Mouse (Mus musculus): ENCODE results near the gene Il19. TPM values are rescaled to one million over a fixed set of nuclear protein-coding genes. Genes with fewer than 3 reads are reported as not detected.

Gene Il19
- 0.21 and 0.39 TPM in 2 replicates for polyA plus RNA-seq (2016; fragmentation: Nextera tagmentation; extraction: Ambion mirVana)

- 0 out of 2 replicates have a peak within 1 kb of the TSS, but pooled peaks have one; percentile 24 for H3K27ac ChIP-seq (replicated peaks)
- H3K27me3 ChIP-seq (replicated peaks; ENCODE audit: low read depth, poor library complexity, severe bottlenecking), result no peaks in the 10 kb centered on the region
- peaks cover 46% of the 10 kb centered on the region for H3K4me1 ChIP-seq
- DNase-seq (ENCODE audit: low spot score), result no peak
- whole genome bisulfite sequencing, result 61% methylated on average over 4 of the region's 4 CpGs
- H3K4me3 ChIP-seq, result no peak within 1 kb of the TSS
- H3K9me3 ChIP-seq, result no peaks in the 10 kb centered on the region
- H3K36me3 ChIP-seq (replicated peaks), result no peaks in the 10 kb centered on the region
These were observed at the start of gene Il19 for GRCm38 (mm10) chr1:130940065-130940687. Gene Il19, minus strand, starts transcription at chr1:130940115.

GRCm38 (mm10) chr1:130989331-130989730 is 49.4 kb upstream of the Il19 start:
- Histone ChIP-seq H3K4me3 (no peak overlapping the region), H3K36me3 (replicated peaks) (no peaks in the 10 kb centered on the region), H3K27ac (replicated peaks) (no peak overlapping the region), H3K9me3 (no peaks in the 10 kb centered on the region), H3K27me3 (replicated peaks; ENCODE audit: low read depth, poor library complexity, severe bottlenecking) (no peaks in the 10 kb centered on the region), H3K4me1 (no peaks in the 10 kb centered on the region)
- no peak for DNase-seq (ENCODE audit: low spot score)
- WGBS, result 89% methylated on average over 3 of the region's 3 CpGs

DNA sequence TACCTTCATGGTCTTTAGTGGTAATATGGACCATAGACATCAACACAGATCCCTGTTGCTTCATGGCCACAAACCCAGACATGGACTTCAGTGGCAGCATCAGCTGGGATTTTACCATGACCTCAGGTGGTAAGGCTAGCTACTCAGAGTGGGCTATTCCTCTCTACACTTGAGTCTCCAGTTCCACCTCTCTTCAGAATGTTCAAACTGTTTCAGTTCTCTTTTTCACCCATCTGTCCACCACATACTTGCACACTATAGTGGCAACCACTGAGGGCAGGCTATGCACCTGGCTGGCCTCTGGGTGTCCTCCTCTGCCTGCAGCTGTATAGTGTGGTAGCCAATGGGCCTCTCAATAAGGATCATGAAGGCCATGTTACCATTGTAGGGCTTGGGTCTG is 47.5 kb upstream of the Il19 start:
- H3K4me3 ChIP-seq, result no peak overlapping the region
- no peaks in the 10 kb centered on the region for H3K4me1 ChIP-seq
- H3K36me3 ChIP-seq (replicated peaks), result no peaks in the 10 kb centered on the region
- H3K9me3 ChIP-seq, result no peaks in the 10 kb centered on the region
- DNase-seq (ENCODE audit: low spot score), result no peak
- no peaks in the 10 kb centered on the region for H3K27me3 ChIP-seq (replicated peaks; ENCODE audit: low read depth, poor library complexity, severe bottlenecking)
- H3K27ac ChIP-seq (replicated peaks), result no peak overlapping the region

DNA sequence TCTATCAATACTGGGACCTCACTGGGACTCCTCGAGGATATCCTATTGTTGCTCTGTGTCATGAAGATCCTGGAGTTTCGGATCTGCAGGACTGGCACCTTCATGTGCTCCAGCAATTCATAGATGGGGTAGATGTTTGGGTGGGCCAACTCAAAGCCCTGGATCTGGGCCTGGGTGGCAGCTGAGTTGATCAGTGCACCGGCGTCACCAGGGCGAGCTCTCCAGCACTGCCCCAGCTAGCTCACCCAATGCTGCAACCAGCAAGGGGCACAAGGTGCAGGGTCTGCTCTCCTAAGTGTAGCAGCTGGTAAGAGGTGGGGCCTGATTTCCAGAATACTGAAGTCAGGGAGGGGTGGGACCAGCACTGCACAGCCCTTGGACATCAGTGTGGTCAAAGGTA is 47.1 kb upstream of the Il19 start:
- H3K9me3 ChIP-seq, result no peaks in the 10 kb centered on the region
- H3K27ac ChIP-seq (replicated peaks), result no peak overlapping the region
- no peaks in the 10 kb centered on the region for H3K4me1 ChIP-seq
- H3K36me3 ChIP-seq (replicated peaks), result no peaks in the 10 kb centered on the region
- H3K4me3 ChIP-seq, result no peak overlapping the region
- 88% methylated on average over 5 of the region's 5 CpGs for WGBS
- no peaks in the 10 kb centered on the region for H3K27me3 ChIP-seq (replicated peaks; ENCODE audit: low read depth, poor library complexity, severe bottlenecking)
- no peak for DNase-seq (ENCODE audit: low spot score)

DNA sequence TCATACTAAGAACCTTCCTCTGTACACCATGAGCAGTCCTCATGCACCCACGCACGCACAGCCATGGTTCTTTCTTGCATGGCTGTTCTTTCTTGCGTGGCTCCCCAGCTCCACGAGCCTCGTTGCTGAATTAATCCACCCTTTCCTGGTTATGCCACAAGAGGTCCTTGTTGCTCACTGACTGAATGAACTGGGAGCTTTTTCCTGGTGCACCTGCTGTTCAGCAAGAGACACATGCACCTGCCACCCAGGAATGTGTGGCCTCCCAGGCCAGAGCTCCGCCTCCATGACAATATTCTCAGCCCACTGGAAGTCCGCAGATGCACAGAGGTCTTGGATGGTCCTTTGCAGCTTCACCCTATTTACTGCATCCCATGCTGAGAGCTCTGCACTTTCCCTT is 44.5 kb upstream of the Il19 start:
- Histone ChIP-seq H3K4me3 (no peak overlapping the region), H3K9me3 (no peaks in the 10 kb centered on the region)
- 66% methylated on average over 7 of the region's 7 CpGs for WGBS

GRCm38 (mm10) chr1:130979455-130979854 is 39.5 kb upstream of the Il19 start:
- Histone ChIP-seq H3K27ac (replicated peaks) (no peak overlapping the region), H3K27me3 (replicated peaks; ENCODE audit: low read depth, poor library complexity, severe bottlenecking) (no peaks in the 10 kb centered on the region), H3K4me3 (no peak overlapping the region), H3K9me3 (no peaks in the 10 kb centered on the region), H3K36me3 (replicated peaks) (no peaks in the 10 kb centered on the region), H3K4me1 (no peaks in the 10 kb centered on the region)
- 58% methylated on average over 1 of the region's 1 CpGs for WGBS
- peak; percentile 56 for DNase-seq (ENCODE audit: low spot score)

More for the DNA sequence above, 44.5 kb upstream of the Il19 start:
- no peak for DNase-seq (ENCODE audit: low spot score)
- Histone ChIP-seq H3K27ac (replicated peaks) (no peak overlapping the region), H3K4me1 (no peaks in the 10 kb centered on the region), H3K27me3 (replicated peaks; ENCODE audit: low read depth, poor library complexity, severe bottlenecking) (no peaks in the 10 kb centered on the region), H3K36me3 (replicated peaks) (no peaks in the 10 kb centered on the region)

- Histone ChIP-seq H3K36me3 (replicated peaks) (no peaks in the 10 kb centered on the region), H3K9me3 (no peaks in the 10 kb centered on the region), H3K27me3 (replicated peaks; ENCODE audit: low read depth, poor library complexity, severe bottlenecking) (no peaks in the 10 kb centered on the region), H3K4me3 (no peak overlapping the region), H3K4me1 (no peaks in the 10 kb centered on the region), H3K27ac (replicated peaks) (no peak overlapping the region)
- WGBS, result 76% methylated on average over 6 of the region's 6 CpGs
- no peak for DNase-seq (ENCODE audit: low spot score)
These were observed 24.0 kb upstream of the Il19 start for GRCm38 (mm10) chr1:130963891-130964290.

DNA sequence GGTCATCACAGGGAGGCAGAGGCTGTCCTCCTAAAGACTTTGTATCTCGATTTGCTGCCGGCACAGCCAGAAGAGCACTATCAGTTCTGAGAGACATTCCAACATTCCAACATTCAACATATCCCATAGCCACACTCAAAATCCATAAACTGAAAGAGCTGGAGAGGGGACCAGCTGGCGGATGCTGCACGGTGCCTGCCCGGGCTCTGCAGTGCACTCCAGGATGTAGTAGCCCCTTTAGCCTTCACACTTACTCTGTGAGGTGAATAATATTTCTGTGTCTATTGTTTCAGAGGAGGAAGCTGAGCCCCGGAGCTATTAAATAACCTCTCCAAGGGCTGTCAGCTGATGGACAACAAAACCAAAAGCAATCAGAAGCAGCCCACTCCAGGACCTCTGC is 7.0 kb upstream of the Il19 start:
- Histone ChIP-seq H3K4me3 (no peak overlapping the region), H3K27ac (replicated peaks) (no peak overlapping the region), H3K27me3 (replicated peaks; ENCODE audit: low read depth, poor library complexity, severe bottlenecking) (no peaks in the 10 kb centered on the region), H3K9me3 (no peaks in the 10 kb centered on the region), H3K36me3 (replicated peaks) (no peaks in the 10 kb centered on the region), H3K4me1 (peaks cover 20% of the 10 kb centered on the region)
- WGBS, result 76% methylated on average over 6 of the region's 6 CpGs
- DNase-seq (ENCODE audit: low spot score), result no peak

- peak; percentile 34 for DNase-seq (ENCODE audit: low spot score)
- Histone ChIP-seq H3K9me3 (no peaks in the 10 kb centered on the region), H3K4me3 (no peak overlapping the region), H3K4me1 (peaks cover 38% of the 10 kb centered on the region), H3K27me3 (replicated peaks; ENCODE audit: low read depth, poor library complexity, severe bottlenecking) (no peaks in the 10 kb centered on the region), H3K27ac (replicated peaks) (no peak overlapping the region), H3K36me3 (replicated peaks) (no peaks in the 10 kb centered on the region)
- WGBS, result 39% methylated on average over 3 of the region's 3 CpGs
These were observed 1.9 kb upstream of the Il19 start for GRCm38 (mm10) chr1:130941801-130942200.

GRCm38 (mm10) chr1:130938192-130938591 is 1.7 kb downstream of the Il19 start:
- H3K4me1 ChIP-seq, result peaks cover 37% of the 10 kb centered on the region
- H3K27me3 ChIP-seq (replicated peaks; ENCODE audit: low read depth, poor library complexity, severe bottlenecking), result no peaks in the 10 kb centered on the region
- DNase-seq (ENCODE audit: low spot score), result no peak
- H3K4me3 ChIP-seq, result no peak overlapping the region
- WGBS, result 77% methylated on average over 7 of the region's 7 CpGs
- no peaks in the 10 kb centered on the region for H3K9me3 ChIP-seq
- H3K27ac ChIP-seq (replicated peaks), result no peak overlapping the region
- no peaks in the 10 kb centered on the region for H3K36me3 ChIP-seq (replicated peaks)

DNA sequence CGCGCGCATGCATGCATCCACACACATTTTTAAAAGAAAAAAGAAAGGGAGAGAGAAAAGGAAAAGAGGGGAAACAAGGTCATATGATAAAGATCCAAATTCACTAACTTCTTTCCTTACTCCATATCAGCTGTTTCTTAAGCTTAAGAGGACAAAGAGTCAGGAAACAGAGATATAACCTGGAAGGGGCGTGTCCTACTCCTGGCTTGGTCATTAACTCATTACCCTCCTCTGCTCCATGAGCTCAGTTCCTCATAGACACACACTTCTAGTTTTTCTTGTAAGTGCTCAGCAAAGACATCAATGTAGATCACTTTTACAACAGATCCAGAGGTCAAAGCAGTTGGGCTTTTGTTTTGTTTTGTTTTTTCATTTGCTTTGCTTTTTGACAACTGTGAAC is 2.7 kb downstream of the Il19 start:
- WGBS, result 89% methylated on average over 4 of the region's 4 CpGs
- DNase-seq (ENCODE audit: low spot score), result no peak
- peaks cover 37% of the 10 kb centered on the region for H3K4me1 ChIP-seq
- H3K27ac ChIP-seq (replicated peaks), result no peak overlapping the region
- no peaks in the 10 kb centered on the region for H3K27me3 ChIP-seq (replicated peaks; ENCODE audit: low read depth, poor library complexity, severe bottlenecking)
- no peak overlapping the region for H3K4me3 ChIP-seq
- H3K36me3 ChIP-seq (replicated peaks), result no peaks in the 10 kb centered on the region
- no peaks in the 10 kb centered on the region for H3K9me3 ChIP-seq

DNA sequence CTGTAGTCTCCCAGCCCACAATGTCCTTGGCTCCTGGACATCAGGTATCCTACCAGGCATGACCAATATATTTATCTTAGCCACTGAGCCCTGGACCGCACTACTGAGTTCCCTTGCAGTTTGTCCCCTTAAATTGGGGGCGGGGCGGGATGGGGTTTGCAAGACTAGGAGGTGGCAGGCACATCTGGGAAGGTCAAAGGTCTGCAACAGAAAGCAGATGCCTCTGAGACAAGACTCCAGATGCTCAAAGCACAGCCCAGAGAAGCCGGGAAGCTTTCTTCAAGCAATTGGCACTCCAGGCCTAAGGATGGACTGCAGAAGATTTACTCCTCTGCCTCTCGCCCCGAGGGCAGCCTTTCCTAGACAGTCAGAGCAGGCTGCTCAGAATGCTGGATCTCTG is 3.6 kb downstream of the Il19 start:
- DNase-seq (ENCODE audit: low spot score), result peak; percentile 76
- no peaks in the 10 kb centered on the region for H3K27me3 ChIP-seq (replicated peaks; ENCODE audit: low read depth, poor library complexity, severe bottlenecking)
- no peaks in the 10 kb centered on the region for H3K36me3 ChIP-seq (replicated peaks)
- no peaks in the 10 kb centered on the region for H3K9me3 ChIP-seq
- 20% methylated on average over 6 of the region's 6 CpGs for WGBS
- H3K4me1 ChIP-seq, result peaks cover 30% of the 10 kb centered on the region
- no peak overlapping the region for H3K4me3 ChIP-seq
- peak overlapping the region; percentile 65 for H3K27ac ChIP-seq (replicated peaks)

- H3K27ac ChIP-seq (replicated peaks), result no peak overlapping the region
- no peak overlapping the region for H3K4me3 ChIP-seq
- DNase-seq (ENCODE audit: low spot score), result no peak
- H3K27me3 ChIP-seq (replicated peaks; ENCODE audit: low read depth, poor library complexity, severe bottlenecking), result no peaks in the 10 kb centered on the region
- no peaks in the 10 kb centered on the region for H3K36me3 ChIP-seq (replicated peaks)
- no peaks in the 10 kb centered on the region for H3K4me1 ChIP-seq
- no peaks in the 10 kb centered on the region for H3K9me3 ChIP-seq
These were observed 13.4 kb downstream of the Il19 start for GRCm38 (mm10) chr1:130926484-130926883.
